Mouse (Mus musculus): ENCODE results near the gene Osbpl10. TPM values are rescaled to one million over a fixed set of nuclear protein-coding genes. Genes with fewer than 3 reads are reported as not detected.
"Not testable (repeated sequence)": the region's sequence is repeated elsewhere in the genome, so short reads cannot be mapped to it uniquely, and the experiment has no call there.

Gene Osbpl10
- total RNA-seq (2014; fragmentation: Nextera tagmentation), result 0.45 TPM in 1 of 2 replicates, not detected in the other
- 0.13 and 0.21 TPM in 2 replicates for total RNA-seq (2017)

GRCm38 (mm10) chr9:114978281-114979111, at the start of gene Osbpl10:
TSS of gene Osbpl10 (plus strand) at chr9:114978569.
- ATAC-seq (replicated peaks; ENCODE audit: poor library complexity, severe bottlenecking), result peak; percentile 91

GRCm38 (mm10) chr9:114930464-114931090, 47.8 kb upstream of the Osbpl10 start:
- no peak for ATAC-seq (replicated peaks; ENCODE audit: poor library complexity, severe bottlenecking)

GRCm38 (mm10) chr9:114932607-114933006, 45.8 kb upstream of the Osbpl10 start:
- no peak for ATAC-seq (replicated peaks; ENCODE audit: poor library complexity, severe bottlenecking)

GRCm38 (mm10) chr9:114933037-114933722, 45.2 kb upstream of the Osbpl10 start:
- peak; percentile 60 for ATAC-seq (replicated peaks; ENCODE audit: poor library complexity, severe bottlenecking)

GRCm38 (mm10) chr9:114933723-114934171, 44.6 kb upstream of the Osbpl10 start, which contains the start of gene Gpd1l:
TSS of gene Gpd1l (minus strand) at chr9:114933987.
- ATAC-seq (replicated peaks; ENCODE audit: poor library complexity, severe bottlenecking), result peak; percentile 88

- ATAC-seq (replicated peaks; ENCODE audit: poor library complexity, severe bottlenecking), result 0 out of 2 replicates have a peak, but pooled peaks have one; percentile 21
Observed at GRCm38 (mm10) chr9:114934231-114934630, 44.1 kb upstream of the Osbpl10 start.

GRCm38 (mm10) chr9:114935321-114935720, 43.0 kb upstream of the Osbpl10 start:
- no peak for ATAC-seq (replicated peaks; ENCODE audit: poor library complexity, severe bottlenecking)

GRCm38 (mm10) chr9:114936687-114937086, 41.7 kb upstream of the Osbpl10 start:
- ATAC-seq (replicated peaks; ENCODE audit: poor library complexity, severe bottlenecking), result no peak

- ATAC-seq (replicated peaks; ENCODE audit: poor library complexity, severe bottlenecking), result no peak
Observed at GRCm38 (mm10) chr9:114944642-114945041, 33.7 kb upstream of the Osbpl10 start.

- ATAC-seq (replicated peaks; ENCODE audit: poor library complexity, severe bottlenecking), result no peak
Observed at GRCm38 (mm10) chr9:114945576-114945975, 32.8 kb upstream of the Osbpl10 start.

- ATAC-seq (replicated peaks; ENCODE audit: poor library complexity, severe bottlenecking), result peak; percentile 69
Observed at GRCm38 (mm10) chr9:114948395-114948794, 30.0 kb upstream of the Osbpl10 start.

GRCm38 (mm10) chr9:114952866-114953265, 25.5 kb upstream of the Osbpl10 start:
- ATAC-seq (replicated peaks; ENCODE audit: poor library complexity, severe bottlenecking), result no peak

- no peak for ATAC-seq (replicated peaks; ENCODE audit: poor library complexity, severe bottlenecking)
Observed at GRCm38 (mm10) chr9:114955340-114955739, 23.0 kb upstream of the Osbpl10 start.

- ATAC-seq (replicated peaks; ENCODE audit: poor library complexity, severe bottlenecking), result peak; percentile 65
Observed at GRCm38 (mm10) chr9:114956945-114957344, 21.4 kb upstream of the Osbpl10 start.

- ATAC-seq (replicated peaks; ENCODE audit: poor library complexity, severe bottlenecking), result peak; percentile 28
Observed at GRCm38 (mm10) chr9:114960043-114960789, 18.2 kb upstream of the Osbpl10 start.

GRCm38 (mm10) chr9:114960844-114961243, 17.5 kb upstream of the Osbpl10 start:
- ATAC-seq (replicated peaks; ENCODE audit: poor library complexity, severe bottlenecking), result peak; percentile 58

GRCm38 (mm10) chr9:114964093-114964492, 14.3 kb upstream of the Osbpl10 start:
- ATAC-seq (replicated peaks; ENCODE audit: poor library complexity, severe bottlenecking), result no peak

- ATAC-seq (replicated peaks; ENCODE audit: poor library complexity, severe bottlenecking), result not testable (repeated sequence)
Observed at GRCm38 (mm10) chr9:114966286-114966685, 12.1 kb upstream of the Osbpl10 start.

- peak; percentile 9; the same call in 1 of the 2 replicates for ATAC-seq (replicated peaks; ENCODE audit: poor library complexity, severe bottlenecking)
Observed at GRCm38 (mm10) chr9:114977461-114978280, 698 bp upstream of the Osbpl10 start.
